Mouse (Mus musculus) gastrocnemius, adult 2 months (tissue): Measurements from ENCODE around the gene Ano2. TPM values are rescaled to one million over a fixed set of nuclear protein-coding genes. Genes with fewer than 3 reads are reported as not detected.
A peak's percentile ranks its signal among the peaks of the same experiment; 100 is the strongest.

Source experiments
- DNase-seq: peaks from one replicate; pipeline ENCODE4 v3.0.0; 2022
- H3K27ac ChIP-seq: fragments of 200-600 bp; 2 replicates; pipeline ENCODE4 v1.8.1; 2022; ENCODE audit warnings: mild to moderate bottlenecking
- H3K4me3 ChIP-seq: fragments of 200-600 bp; 2 replicates; pipeline ENCODE4 v1.8.1; 2022; ENCODE audit warnings: mild to moderate bottlenecking, moderate library complexity
- CTCF ChIP-seq: fragments of 200-600 bp; IDR thresholded peaks from 2 replicates; pipeline ENCODE4 v1.8.1; 2022; ENCODE audit warnings: antibody characterized with exemption, mild to moderate bottlenecking, moderate library complexity
- intact Hi-C: fragments of 180-260 bp; cut with DNase I; formaldehyde crosslinking; loops from one replicate; pipeline ENCODE4 v1.15.1; 2025
- total RNA-seq, 2 experiments: library from RNA; stranded (reverse); gene quantifications; 2 replicates each; pipeline ENCODE4 v1.2.3; 2021

The Ano2 gene
- total RNA-seq, 2 experiments from 2014 or later = not detected

- intact Hi-C loops = no loop called here
- H3K4me3 ChIP-seq = no peak overlapping the region
- H3K27ac ChIP-seq = no peak overlapping the region
- no peak for DNase-seq
- TF ChIP-seq CTCF = no peak
Observed at GRCm38 (mm10) chr6:125874742-125875141, 184.5 kb downstream of the Ano2 start.

GRCm38 (mm10) chr6:125876884-125877283 lies 186.7 kb downstream of the Ano2 start:
- intact Hi-C loops = no loop called here
- no peak for DNase-seq
- Histone ChIP-seq H3K4me3 (no peak overlapping the region), H3K27ac (no peak overlapping the region)
- no peak for TF ChIP-seq CTCF

DNA sequence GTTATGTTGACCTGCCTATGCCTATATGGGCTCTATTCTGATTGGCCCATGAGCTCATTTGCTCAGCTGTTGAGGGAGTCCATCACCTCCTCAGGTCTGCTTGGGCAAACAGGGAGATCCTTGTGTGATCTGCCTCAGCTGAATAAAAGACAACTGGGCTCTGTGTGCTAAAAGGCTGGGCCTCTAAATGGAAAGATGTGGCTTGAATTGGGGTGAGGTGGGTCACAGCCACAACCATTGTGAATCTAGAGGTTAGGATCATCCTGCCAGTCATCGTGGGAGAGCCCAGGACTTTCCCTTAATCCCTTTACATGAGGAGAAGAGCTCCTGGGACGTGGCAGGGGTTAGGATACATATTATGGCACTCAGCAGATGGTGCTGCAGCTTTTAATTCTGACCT lies 188.5 kb downstream of the Ano2 start:
- no peak overlapping the region for H3K27ac ChIP-seq
- no peak for DNase-seq
- TF ChIP-seq CTCF = no peak
- H3K4me3 ChIP-seq = no peak overlapping the region
- intact Hi-C loops = no loop called here

DNA sequence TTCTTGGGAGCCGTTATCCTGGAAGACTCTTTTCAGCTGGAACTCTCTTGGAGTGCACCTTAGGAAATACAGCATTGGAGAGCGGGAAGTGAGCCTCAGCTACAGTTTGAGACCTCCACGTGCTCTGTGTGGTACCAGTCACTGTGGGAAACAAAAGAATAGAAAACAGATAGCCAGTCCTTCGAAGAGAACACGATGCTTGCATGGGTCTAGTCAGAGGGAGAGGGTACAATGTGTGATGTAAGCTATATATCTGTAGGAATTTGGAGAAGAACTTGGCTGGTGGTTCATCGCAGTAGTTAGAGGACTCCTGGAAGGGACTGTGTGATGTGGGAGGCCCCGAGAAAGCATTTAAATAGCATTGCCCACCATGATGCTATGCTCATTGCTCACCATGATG lies 189.1 kb downstream of the Ano2 start:
- DNase-seq = no peak
- no peak overlapping the region for H3K27ac ChIP-seq
- no peak for TF ChIP-seq CTCF
- intact Hi-C loops = no loop called here
- no peak overlapping the region for H3K4me3 ChIP-seq

DNA sequence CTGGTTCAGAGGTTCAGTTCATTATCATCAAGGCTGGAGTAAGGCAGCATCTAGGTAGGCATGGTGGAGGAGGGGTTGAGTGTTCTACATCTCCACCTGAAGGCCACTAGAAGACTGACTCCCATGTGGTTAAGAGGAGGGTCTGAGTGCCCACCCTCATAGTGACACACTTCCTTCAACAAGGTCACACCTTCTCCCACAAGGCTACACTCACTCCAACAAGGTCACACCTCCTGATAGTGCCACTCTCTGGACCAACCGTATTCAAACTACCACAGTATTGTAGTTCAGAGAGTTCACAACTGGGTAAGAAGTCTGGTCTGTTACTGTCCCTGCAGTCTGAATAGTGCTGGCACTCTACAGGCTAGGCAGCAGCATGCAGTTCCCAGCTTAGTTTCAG lies 198.4 kb downstream of the Ano2 start:
- DNase-seq = no peak
- intact Hi-C loops = no loop called here
- no peak overlapping the region for H3K4me3 ChIP-seq
- no peak overlapping the region for H3K27ac ChIP-seq
- no peak for TF ChIP-seq CTCF

- Histone ChIP-seq H3K27ac (no peak overlapping the region), H3K4me3 (no peak overlapping the region)
- TF ChIP-seq CTCF = no peak
- DNase-seq = no peak
- intact Hi-C loops = no loop called here
Observed at GRCm38 (mm10) chr6:125894340-125894739, 204.1 kb downstream of the Ano2 start.

- intact Hi-C loops = no loop called here
- TF ChIP-seq CTCF = no peak
- no peak for DNase-seq
- Histone ChIP-seq H3K27ac (no peak overlapping the region), H3K4me3 (no peak overlapping the region)
Observed at GRCm38 (mm10) chr6:125914446-125914845, 224.2 kb downstream of the Ano2 start.

DNA sequence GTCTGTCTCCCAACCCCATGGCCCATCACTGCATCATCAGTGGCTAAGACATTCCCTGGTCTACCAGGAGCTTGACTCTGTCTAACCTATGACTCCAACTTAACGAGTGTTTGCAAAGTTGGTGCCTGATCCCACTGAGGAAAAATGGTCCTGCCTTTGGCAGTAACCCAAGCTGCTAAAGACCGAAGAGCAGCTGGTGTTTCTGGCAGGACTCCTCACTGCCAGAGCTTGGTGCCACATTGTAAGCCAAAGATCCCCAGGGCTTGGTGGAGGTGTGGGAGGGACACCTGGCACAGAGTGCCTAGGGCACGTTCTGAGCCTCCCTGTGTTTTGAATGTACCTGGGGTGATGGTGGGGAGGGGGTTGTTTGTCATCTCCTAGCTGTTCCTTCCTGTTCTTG lies 232.5 kb downstream of the Ano2 start:
- no peak for TF ChIP-seq CTCF
- no peak for DNase-seq

DNA sequence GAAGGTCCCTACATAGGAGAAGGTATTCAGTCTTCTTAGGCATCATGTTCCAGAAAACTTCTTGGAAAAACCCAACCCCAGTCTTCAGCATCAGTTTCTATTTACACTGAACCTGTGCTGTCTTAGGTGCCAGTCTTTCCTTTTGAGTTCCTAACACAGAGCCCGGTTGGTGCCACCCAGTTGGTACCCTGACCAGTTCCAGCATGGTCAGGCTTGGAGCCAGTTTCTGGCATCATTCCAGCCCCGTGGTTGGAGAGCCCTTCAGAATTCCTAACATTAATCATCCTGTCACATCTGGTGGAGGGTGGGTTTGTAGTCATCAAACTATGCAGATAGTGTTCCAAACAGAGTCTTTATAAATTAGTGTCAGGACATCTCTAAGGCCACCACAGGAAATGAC lies 234.8 kb downstream of the Ano2 start:
- no peak for DNase-seq
- intact Hi-C loops = no loop called here
- no peak overlapping the region for H3K4me3 ChIP-seq
- H3K27ac ChIP-seq = no peak overlapping the region
- TF ChIP-seq CTCF = no peak

More for the DNA sequence above, 232.5 kb downstream of the Ano2 start:
- H3K4me3 ChIP-seq = no peak overlapping the region
- intact Hi-C loops = no loop called here
- H3K27ac ChIP-seq = no peak overlapping the region

- DNase-seq = no peak
- no peak overlapping the region for H3K27ac ChIP-seq
- intact Hi-C loops = no loop called here
- no peak overlapping the region for H3K4me3 ChIP-seq
- TF ChIP-seq CTCF = no peak
Observed at GRCm38 (mm10) chr6:125925861-125926260, 235.6 kb downstream of the Ano2 start.

DNA sequence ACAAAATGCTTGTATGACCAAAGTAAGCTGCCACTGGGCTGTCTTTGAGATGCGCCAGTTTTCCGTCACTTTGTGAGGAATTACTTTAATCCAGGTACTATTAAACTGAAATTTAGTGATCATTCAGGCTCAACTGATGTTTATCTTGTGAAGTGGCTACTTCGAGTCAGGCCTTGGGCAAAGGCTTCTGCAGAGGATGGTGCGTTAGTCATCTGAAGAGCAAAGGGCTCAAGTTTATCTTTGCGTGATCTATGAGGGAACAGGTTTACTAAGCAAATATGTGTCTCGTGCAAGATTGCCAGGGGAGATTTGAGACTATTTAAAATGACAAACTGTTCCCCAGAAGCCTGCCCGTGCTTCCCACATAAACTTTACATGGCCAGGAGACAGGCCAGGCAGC lies 241.7 kb downstream of the Ano2 start:
- H3K27ac ChIP-seq = no peak overlapping the region
- no peak for TF ChIP-seq CTCF
- no peak for DNase-seq
- H3K4me3 ChIP-seq = no peak overlapping the region
- intact Hi-C loops = no loop called here

DNA sequence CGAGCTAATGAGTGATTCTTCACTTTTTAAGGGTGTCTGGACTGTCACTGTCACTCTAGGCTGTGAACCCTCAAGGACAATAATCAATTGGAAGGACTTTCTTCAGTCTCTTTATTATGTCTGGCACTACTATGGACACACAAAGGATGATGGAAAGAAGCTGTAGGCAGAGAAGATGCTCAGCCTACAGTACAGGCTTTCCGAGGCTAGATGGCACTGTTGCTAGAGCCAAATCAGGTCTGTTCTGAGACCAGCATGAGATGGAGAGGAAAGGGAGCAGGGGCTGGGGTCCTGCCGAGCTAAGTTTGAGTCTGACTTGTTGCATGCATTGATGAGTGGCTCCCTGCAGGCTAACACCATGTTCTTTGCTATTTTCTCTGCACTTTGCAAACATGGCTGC lies 264.7 kb downstream of the Ano2 start:
- peak; percentile 17 for DNase-seq
- intact Hi-C loops = loop anchor here (2.0 kb wide), 1 partner anchor 214 kb away; no protein-coding TSS in a partner anchor
- H3K4me3 ChIP-seq = no peak overlapping the region
- TF ChIP-seq CTCF = peak; percentile 66
- H3K27ac ChIP-seq = no peak overlapping the region

GRCm38 (mm10) chr6:125973551-125973950 lies 283.3 kb downstream of the Ano2 start:
- intact Hi-C loops = no loop called here
- no peak overlapping the region for H3K27ac ChIP-seq
- no peak overlapping the region for H3K4me3 ChIP-seq
- no peak for TF ChIP-seq CTCF
- DNase-seq = no peak

GRCm38 (mm10) chr6:125975788-125976465 lies 285.7 kb downstream of the Ano2 start:
- Histone ChIP-seq H3K27ac (no peak overlapping the region), H3K4me3 (no peak overlapping the region)
- no peak for DNase-seq
- intact Hi-C loops = no loop called here
- TF ChIP-seq CTCF = no peak
